Mouse (Mus musculus) G1E (cell line): ENCODE results near the gene Tuba8. TPM values are rescaled to one million over a fixed set of nuclear protein-coding genes. Genes with fewer than 3 reads are reported as not detected.

ENCODE experiments used
- ATAC-seq: 2 replicates; pipeline ENCODE4 v1.8.0; 2016; ENCODE audit warnings: mild to moderate bottlenecking; ENCODE audit not compliant: insufficient number of reproducible peaks, poor library complexity, low FRiP score, severe bottlenecking; ENCODE audit errors: extremely low read depth
- DNase-seq: peaks from one replicate; pipeline ENCODE4 v3.0.0; 2012; ENCODE audit warnings: low spot score
- H3K27me3 ChIP-seq: 2 replicates; pipeline ENCODE4 v1.6.1; 2012; ENCODE audit warnings: mild to moderate bottlenecking, low read length, inconsistent platforms; ENCODE audit not compliant: insufficient read depth
- H3K36me3 ChIP-seq: replicated peaks from 2 replicates; pipeline ENCODE3; 2012; ENCODE audit warnings: mild to moderate bottlenecking, inconsistent platforms
- H3K4me1 ChIP-seq: 2 replicates; pipeline ENCODE4 v1.6.1; 2012; ENCODE audit warnings: low read depth, low read length, inconsistent platforms, mixed read lengths; ENCODE audit not compliant: insufficient read depth
- H3K4me3 ChIP-seq: 2 replicates; pipeline ENCODE4 v1.5.1; 2012; ENCODE audit warnings: low read depth, mild to moderate bottlenecking, inconsistent platforms, low read length, moderate library complexity, mixed read lengths
- H3K9me3 ChIP-seq: replicated peaks from 2 replicates; pipeline ENCODE4 v1.6.1; 2012; ENCODE audit warnings: inconsistent platforms
- CTCF ChIP-seq: IDR thresholded peaks from 2 replicates; pipeline ENCODE4 v1.5.1; 2012; ENCODE audit warnings: low read depth, low read length, inconsistent platforms, mixed read lengths
- GATA1 ChIP-seq: IDR thresholded peaks from 2 replicates; pipeline ENCODE4 v1.6.1; 2012; ENCODE audit warnings: borderline replicate concordance, low read length, inconsistent platforms, mixed read lengths
- GATA2 ChIP-seq: IDR thresholded peaks from 2 replicates; pipeline ENCODE4 v1.6.1; 2012; ENCODE audit warnings: low read depth, low read length, inconsistent platforms, borderline replicate concordance
- POLR2AphosphoS5 ChIP-seq: IDR thresholded peaks from 2 replicates; pipeline ENCODE4 v1.6.1; 2012; ENCODE audit warnings: low read depth, low read length, inconsistent platforms; ENCODE audit not compliant: insufficient replicate concordance
- TAL1 ChIP-seq: conservative IDR thresholded peaks from 2 replicates; pipeline ENCODE4 v1.6.1; 2012; ENCODE audit warnings: low read depth, low read length, inconsistent platforms, mixed read lengths
- polyA plus RNA-seq: library from polyadenylated mRNA; stranded (reverse); fragments of >175 nt; gene quantifications from 2 replicates; pipeline ENCODE4 v1.2.3, GENCODE M21; 2012
- total RNA-seq, 2 experiments: library from RNA; stranded (forward) in 1 of 2; stranded (reverse) in 1 of 2; fragments of 200-1000 nt in 1 of 2; fragments of >200 nt in 1 of 2; fragmentation: Nextera tagmentation in 1 of 2; gene quantifications; 2 replicates each; pipeline ENCODE4 v1.2.3; 2014 to 2017

The Tuba8 gene
- total and polyA plus RNA-seq, 3 experiments, result 0.03 to 0.38 TPM; not detected in 1

DNA sequence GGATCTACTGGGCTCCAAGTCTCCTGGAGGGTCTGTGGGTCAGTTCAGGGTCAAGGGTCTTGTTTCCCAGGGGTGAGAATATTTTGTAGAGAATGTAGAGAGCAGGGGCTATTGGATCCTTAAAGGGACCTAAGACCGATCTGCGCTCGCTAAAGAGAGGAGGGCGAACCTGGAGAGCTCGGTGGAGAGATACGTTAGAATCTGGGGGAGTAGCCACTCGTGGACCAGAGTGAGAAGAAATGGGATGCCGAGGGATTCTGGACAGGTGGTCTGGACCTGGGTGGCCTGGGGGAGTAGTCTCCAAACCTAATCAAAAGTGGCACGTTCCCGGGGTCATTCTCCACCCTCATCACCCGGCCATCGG is 412 bp downstream of the Tuba8 start:
- Histone ChIP-seq H3K27me3 (peaks cover 29% of the 10 kb centered on the region), H3K36me3 (no peaks in the 10 kb centered on the region), H3K9me3 (peaks cover 4% of the 10 kb centered on the region), H3K4me1 (peaks cover 14% of the 10 kb centered on the region), H3K4me3 (no peak overlapping the region)
- DNase-seq (no peak), ATAC-seq (no peak)
- TF ChIP-seq TAL1 (no peak), GATA1 (no peak), CTCF (no peak), GATA2 (no peak), POLR2AphosphoS5 (no peak)

DNA sequence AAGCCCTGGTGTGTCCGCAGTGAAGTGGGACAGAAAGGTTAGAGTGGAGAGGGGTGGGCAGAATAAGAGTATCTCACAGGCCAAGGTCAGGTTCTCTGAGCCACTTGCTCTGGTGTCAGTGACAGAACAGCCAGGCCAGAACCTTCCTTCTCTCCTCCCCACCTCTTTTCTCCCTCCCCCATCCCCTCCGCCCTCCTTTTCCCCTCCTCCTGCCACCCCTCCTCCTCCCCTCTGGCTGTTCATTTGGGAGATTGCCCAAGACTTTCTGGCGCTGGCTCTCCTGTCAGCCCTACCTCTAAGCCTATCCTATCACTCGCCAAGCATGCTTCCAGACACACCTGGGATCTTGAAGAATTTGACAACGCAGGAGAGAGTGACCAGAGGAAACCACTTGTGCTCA is 1.2 kb downstream of the Tuba8 start:
- TF ChIP-seq TAL1 (no peak), GATA1 (no peak), GATA2 (no peak), POLR2AphosphoS5 (no peak), CTCF (no peak)
- DNase-seq (no peak), ATAC-seq (no peak)
- no peak overlapping the region for H3K4me3 ChIP-seq
- H3K27me3 ChIP-seq, result peaks cover 37% of the 10 kb centered on the region
- H3K36me3 ChIP-seq, result no peaks in the 10 kb centered on the region
- H3K9me3 ChIP-seq, result peaks cover 4% of the 10 kb centered on the region
- peaks cover 19% of the 10 kb centered on the region for H3K4me1 ChIP-seq

DNA sequence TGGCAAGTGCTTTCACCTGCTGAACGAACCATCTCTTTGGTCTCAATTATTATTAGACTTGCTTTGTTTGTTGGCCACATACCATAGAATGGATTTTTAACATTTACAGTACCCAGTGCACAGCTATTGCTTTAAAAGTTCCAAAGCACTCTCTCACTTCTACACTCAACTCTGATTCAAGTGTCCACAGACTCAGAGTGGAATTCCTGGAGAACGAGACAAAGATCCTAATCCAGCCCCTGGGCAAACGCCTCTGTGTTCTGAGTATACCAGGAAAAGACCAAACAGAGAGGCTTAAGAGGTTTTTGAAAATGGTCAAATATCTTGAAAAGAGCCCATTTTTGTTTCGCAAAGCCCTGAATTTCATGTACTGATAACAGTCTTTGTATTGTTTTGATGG is 2.5 kb downstream of the Tuba8 start:
- peaks cover 43% of the 10 kb centered on the region for H3K27me3 ChIP-seq
- peaks cover 21% of the 10 kb centered on the region for H3K4me1 ChIP-seq
- DNase-seq (no peak), ATAC-seq (no peak)
- TF ChIP-seq GATA1, result no peak
- peaks cover 2% of the 10 kb centered on the region for H3K9me3 ChIP-seq
- no peak overlapping the region for H3K4me3 ChIP-seq
- no peaks in the 10 kb centered on the region for H3K36me3 ChIP-seq

DNA sequence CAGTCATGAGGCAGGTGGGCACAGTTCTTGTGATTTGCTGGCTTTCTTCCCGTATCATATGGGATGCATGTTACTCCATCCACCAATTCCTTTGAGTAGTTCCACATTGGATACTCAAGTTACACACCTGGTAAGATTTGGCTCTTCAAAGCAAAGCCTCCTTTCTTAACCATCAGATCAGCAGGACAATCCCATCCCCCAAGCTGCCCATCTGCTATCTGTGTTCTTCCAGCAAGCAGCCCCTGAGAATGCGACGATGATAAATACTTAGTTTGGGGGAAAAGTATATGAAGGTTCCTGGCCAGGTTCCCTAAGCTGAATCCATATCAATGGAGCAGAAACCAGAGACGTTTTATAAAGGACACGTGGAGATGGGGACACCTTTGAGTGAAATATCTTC is 3.7 kb downstream of the Tuba8 start:
- TF ChIP-seq GATA1 (no peak), GATA2 (no peak), TAL1 (no peak), POLR2AphosphoS5 (no peak), CTCF (no peak)
- DNase-seq (no peak), ATAC-seq (no peak)
- no peaks in the 10 kb centered on the region for H3K36me3 ChIP-seq
- no peak overlapping the region for H3K4me3 ChIP-seq
- no peaks in the 10 kb centered on the region for H3K9me3 ChIP-seq
- peaks cover 48% of the 10 kb centered on the region for H3K27me3 ChIP-seq
- peaks cover 25% of the 10 kb centered on the region for H3K4me1 ChIP-seq

DNA sequence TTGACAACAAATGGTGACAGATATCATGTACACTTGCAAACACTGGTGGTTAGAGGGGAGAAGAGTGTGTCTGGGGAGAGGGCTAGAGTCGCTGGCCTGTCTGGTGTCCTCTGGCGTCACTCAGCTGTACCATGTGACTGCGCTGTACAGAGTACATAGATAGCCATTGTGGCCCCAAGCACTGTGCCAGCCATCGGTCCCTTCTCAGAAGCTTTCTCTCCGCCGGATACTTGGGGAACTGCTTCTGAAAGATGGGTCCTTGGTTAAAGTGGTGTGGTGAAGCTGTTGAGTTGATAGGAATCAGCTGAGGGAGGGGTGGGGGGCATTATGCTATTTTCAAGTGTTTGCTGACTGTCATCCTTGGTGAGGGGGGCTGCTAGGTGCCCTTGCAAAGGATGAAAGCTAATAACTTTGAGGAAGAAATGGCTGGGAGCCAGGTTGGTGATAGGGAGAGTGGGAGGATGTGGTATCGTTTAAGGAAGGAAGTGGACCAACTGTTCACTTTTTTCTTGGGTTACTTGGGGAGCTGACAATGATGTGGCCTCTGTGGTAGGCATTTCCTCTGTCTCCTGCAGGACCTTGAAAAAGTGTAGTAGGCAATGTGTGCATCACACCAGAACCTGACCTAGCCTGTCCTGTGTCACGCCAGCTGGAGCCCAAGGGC is 4.3 kb downstream of the Tuba8 start:
- ATAC-seq (peak; percentile 55), DNase-seq (no peak)
- no peaks in the 10 kb centered on the region for H3K36me3 ChIP-seq
- peaks cover 50% of the 10 kb centered on the region for H3K27me3 ChIP-seq
- peaks cover 27% of the 10 kb centered on the region for H3K4me1 ChIP-seq
- TF ChIP-seq CTCF, result no peak
- TF ChIP-seq POLR2AphosphoS5, result no peak
- TF ChIP-seq GATA1, result no peak
- TF ChIP-seq GATA2, result no peak
- TF ChIP-seq TAL1, result no peak
- H3K9me3 ChIP-seq, result no peaks in the 10 kb centered on the region
- H3K4me3 ChIP-seq, result no peak overlapping the region

DNA sequence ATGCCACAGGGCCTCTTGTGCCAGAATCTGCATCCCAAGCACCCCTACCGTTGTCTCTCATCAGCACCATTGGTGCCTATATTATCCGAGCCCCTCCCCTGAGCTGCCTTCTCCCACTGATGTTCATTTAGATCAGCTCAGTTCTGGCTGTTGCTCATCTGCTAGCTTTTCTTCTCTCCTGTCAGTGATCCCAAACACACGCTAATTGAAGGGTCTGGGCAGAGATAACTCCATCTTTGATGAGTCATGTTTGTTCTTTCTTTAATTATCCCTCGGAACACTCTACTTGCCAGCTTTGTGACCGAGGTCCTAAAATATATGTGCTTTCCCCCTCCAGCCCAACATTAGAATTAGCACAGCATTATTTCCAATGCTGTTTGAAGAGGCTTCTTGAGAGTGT is 4.8 kb downstream of the Tuba8 start:
- no peaks in the 10 kb centered on the region for H3K36me3 ChIP-seq
- peaks cover 52% of the 10 kb centered on the region for H3K27me3 ChIP-seq
- ATAC-seq, result no peak
- no peak overlapping the region for H3K4me3 ChIP-seq
- no peaks in the 10 kb centered on the region for H3K9me3 ChIP-seq
- peaks cover 27% of the 10 kb centered on the region for H3K4me1 ChIP-seq
- no peak for TF ChIP-seq TAL1
- TF ChIP-seq GATA1, result no peak
- TF ChIP-seq POLR2AphosphoS5, result no peak
- no peak for DNase-seq

DNA sequence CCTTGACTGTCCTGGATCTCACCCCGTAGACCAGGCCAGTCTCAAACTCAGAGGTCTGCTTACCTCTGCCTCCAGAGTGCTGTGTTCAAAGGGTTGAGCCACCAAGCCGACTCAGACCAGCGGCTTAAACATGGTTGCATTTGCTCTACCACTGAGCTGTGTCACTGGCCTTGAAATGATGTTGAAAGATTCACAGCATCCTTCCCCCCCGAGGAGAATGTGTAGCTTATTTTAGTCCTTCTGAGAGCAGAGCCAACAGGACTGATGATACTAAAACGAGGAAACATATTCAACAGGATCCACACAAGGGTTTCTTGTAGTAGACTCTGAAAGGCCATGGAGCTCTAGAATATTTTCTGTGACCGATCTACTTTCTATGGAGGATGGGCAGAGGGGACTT is 5.4 kb downstream of the Tuba8 start:
- TF ChIP-seq TAL1, result no peak
- TF ChIP-seq POLR2AphosphoS5, result no peak
- TF ChIP-seq GATA1, result no peak
- TF ChIP-seq CTCF, result no peak
- no peak for TF ChIP-seq GATA2
- Histone ChIP-seq H3K9me3 (no peaks in the 10 kb centered on the region), H3K27me3 (peaks cover 52% of the 10 kb centered on the region), H3K36me3 (no peaks in the 10 kb centered on the region), H3K4me3 (no peak overlapping the region), H3K4me1 (peaks cover 27% of the 10 kb centered on the region)
- no peak for ATAC-seq
- DNase-seq, result no peak
